Mouse (Mus musculus) MEL (cell line): ENCODE results near the gene Armh1. TPM values are rescaled to one million over a fixed set of nuclear protein-coding genes. Genes with fewer than 3 reads are reported as not detected.

ENCODE experiments used
- DNase-seq: peaks from one replicate; pipeline ENCODE4 v3.0.0; 2011; ENCODE audit warnings: low read depth, low spot score
- H3K27ac ChIP-seq: 2 replicates; pipeline ENCODE4 v1.5.1; 2012; ENCODE audit warnings: low read depth, mild to moderate bottlenecking, control low read depth, low read length, moderate library complexity; ENCODE audit not compliant: control insufficient read depth
- H3K27me3 ChIP-seq, 2 experiments: fragments of 150-350 bp in 1 of 2; sonication (generic) in 1 of 2; 2 replicates each; pipeline ENCODE4 v1.6.1; 2012; ENCODE audit warnings: low read length in 2 of 2, mild to moderate bottlenecking in 2 of 2, improper control_type of control experiment in 1 of 2, moderate library complexity in 1 of 2; ENCODE audit not compliant: insufficient read depth in 2 of 2, control insufficient read depth in 1 of 2
- H3K36me3 ChIP-seq, 2 experiments: 2 replicates each; pipeline ENCODE4 v1.6.1; 2012 to 2014; ENCODE audit warnings: low read length in 2 of 2, improper control_type of control experiment in 1 of 2, inconsistent platforms in 1 of 2, mild to moderate bottlenecking in 1 of 2; ENCODE audit not compliant: insufficient read depth in 2 of 2, control insufficient read depth in 1 of 2
- H3K4me1 ChIP-seq, 2 experiments: fragments of 150-350 bp in 1 of 2; sonication (generic) in 1 of 2; 2 replicates each; pipeline ENCODE4 v1.6.1; 2012; ENCODE audit warnings: low read length in 2 of 2, improper control_type of control experiment in 1 of 2, mild to moderate bottlenecking in 1 of 2; ENCODE audit not compliant: insufficient read depth in 2 of 2, control insufficient read depth in 1 of 2
- H3K4me3 ChIP-seq, 2 experiments: fragments of 150-350 bp in 1 of 2; sonication (generic) in 1 of 2; 2 replicates each; pipeline ENCODE4 v1.5.1; 2012; ENCODE audit warnings: low read depth in 2 of 2, low read length in 2 of 2, mild to moderate bottlenecking in 2 of 2, moderate library complexity in 2 of 2, control low read depth in 1 of 2, improper control_type of control experiment in 1 of 2; ENCODE audit not compliant: control insufficient read depth in 1 of 2, insufficient read depth in 1 of 2
- H3K79me2 ChIP-seq: 2 replicates; pipeline ENCODE4 v1.6.1; 2012; ENCODE audit warnings: mild to moderate bottlenecking, low read length, moderate library complexity; ENCODE audit not compliant: control insufficient read depth, poor library complexity, insufficient read depth
- H3K9ac ChIP-seq: 2 replicates; pipeline ENCODE4 v1.6.1; 2012; ENCODE audit warnings: low read depth, mild to moderate bottlenecking, control low read depth, low read length, moderate library complexity; ENCODE audit not compliant: control insufficient read depth, poor library complexity, severe bottlenecking
- H3K9me3 ChIP-seq: fragments of 150-350 bp; sonication (generic); replicated peaks from 2 replicates; pipeline ENCODE4 v1.6.1; 2012; ENCODE audit warnings: mild to moderate bottlenecking, low read length, improper control_type of control experiment, moderate library complexity; ENCODE audit not compliant: insufficient read depth
- BHLHE40 ChIP-seq: IDR thresholded peaks from 2 replicates; pipeline ENCODE4 v1.6.1; 2012; ENCODE audit warnings: low read depth, mild to moderate bottlenecking, inconsistent platforms, low read length, improper control_type of control experiment, borderline replicate concordance
- CHD1 ChIP-seq: IDR thresholded peaks from 2 replicates; pipeline ENCODE4 v1.6.1; 2012; ENCODE audit warnings: low read depth, mild to moderate bottlenecking, inconsistent platforms, low read length, improper control_type of control experiment
- ELF1 ChIP-seq: IDR thresholded peaks from 2 replicates; pipeline ENCODE4 v1.6.1; 2014; ENCODE audit warnings: low read depth, mild to moderate bottlenecking, inconsistent platforms, low read length, improper control_type of control experiment, moderate library complexity
- JUND ChIP-seq: IDR thresholded peaks from 2 replicates; pipeline ENCODE4 v1.6.1; 2011; ENCODE audit warnings: low read depth, mild to moderate bottlenecking, improper control_type of control experiment, low read length
- MAZ ChIP-seq: IDR thresholded peaks from 2 replicates; pipeline ENCODE4 v1.6.1; 2012; ENCODE audit warnings: low read depth, mild to moderate bottlenecking, inconsistent platforms, low read length, improper control_type of control experiment
- MEF2A ChIP-seq: IDR thresholded peaks from 2 replicates; pipeline ENCODE4 v1.6.1; 2014; ENCODE audit warnings: low read depth, mild to moderate bottlenecking, inconsistent platforms, low read length, improper control_type of control experiment; ENCODE audit not compliant: poor library complexity, insufficient replicate concordance, severe bottlenecking; ENCODE audit errors: extremely low read depth
- NRF1 ChIP-seq: IDR thresholded peaks from 2 replicates; pipeline ENCODE4 v1.6.1; 2014; ENCODE audit warnings: low read depth, mild to moderate bottlenecking, inconsistent platforms, low read length, improper control_type of control experiment, moderate library complexity; ENCODE audit not compliant: poor library complexity, insufficient read depth, severe bottlenecking
- SIN3A ChIP-seq: IDR thresholded peaks from 2 replicates; pipeline ENCODE4 v1.6.1; 2012; ENCODE audit warnings: low read length, improper control_type of control experiment, inconsistent platforms
- SMC3 ChIP-seq: IDR thresholded peaks from 2 replicates; pipeline ENCODE4 v1.6.1; 2011; ENCODE audit warnings: low read depth, low read length, improper control_type of control experiment
- TBP ChIP-seq: IDR thresholded peaks from 2 replicates; pipeline ENCODE4 v1.8.0; 2011; ENCODE audit warnings: low read depth, low read length, improper control_type of control experiment
- UBTF ChIP-seq: IDR thresholded peaks from 2 replicates; pipeline ENCODE4 v1.6.1; 2012; ENCODE audit warnings: low read depth, mild to moderate bottlenecking, inconsistent platforms, low read length, improper control_type of control experiment, moderate library complexity, borderline replicate concordance; ENCODE audit not compliant: insufficient read depth
- USF1 ChIP-seq: IDR thresholded peaks from 2 replicates; pipeline ENCODE4 v1.6.1; 2014; ENCODE audit warnings: low read depth, mild to moderate bottlenecking, inconsistent platforms, low read length, improper control_type of control experiment, moderate library complexity
- USF2 ChIP-seq, 2 experiments: IDR thresholded peaks; 2 replicates each; pipeline ENCODE4 v1.6.1; 2011 to 2012; ENCODE audit warnings: improper control_type of control experiment in 2 of 2, low read length in 2 of 2, borderline replicate concordance in 1 of 2, inconsistent platforms in 1 of 2, low read depth in 1 of 2, mild to moderate bottlenecking in 1 of 2; ENCODE audit not compliant: insufficient read depth in 1 of 2
- ZMIZ1 ChIP-seq: IDR thresholded peaks from 2 replicates; pipeline ENCODE4 v1.6.1; 2012; ENCODE audit warnings: low read depth, mild to moderate bottlenecking, inconsistent platforms, low read length, improper control_type of control experiment, moderate library complexity
- polyA plus RNA-seq, 2 experiments: library from polyadenylated mRNA; stranded (reverse) in 1 of 2; unstranded in 1 of 2; fragments of >175 nt in 1 of 2; fragments of >200 nt in 1 of 2; gene quantifications; 2 replicates each; pipeline versions ENCODE4 v1.2.1 to v1.2.4; 2012; ENCODE audit warnings: low replicate concordance in 2 of 2, low read depth in 1 of 2; ENCODE audit not compliant: insufficient read length in 2 of 2, insufficient read depth in 1 of 2, missing spikeins in 1 of 2
- total RNA-seq: library from RNA; depleted of rRNA; stranded (reverse); fragments of 300-350 nt; gene quantifications from 2 replicates; pipeline ENCODE4 v1.2.3, GENCODE M21; 2012

Gene Armh1
- total and polyA plus RNA-seq, 3 experiments: not detected

DNA sequence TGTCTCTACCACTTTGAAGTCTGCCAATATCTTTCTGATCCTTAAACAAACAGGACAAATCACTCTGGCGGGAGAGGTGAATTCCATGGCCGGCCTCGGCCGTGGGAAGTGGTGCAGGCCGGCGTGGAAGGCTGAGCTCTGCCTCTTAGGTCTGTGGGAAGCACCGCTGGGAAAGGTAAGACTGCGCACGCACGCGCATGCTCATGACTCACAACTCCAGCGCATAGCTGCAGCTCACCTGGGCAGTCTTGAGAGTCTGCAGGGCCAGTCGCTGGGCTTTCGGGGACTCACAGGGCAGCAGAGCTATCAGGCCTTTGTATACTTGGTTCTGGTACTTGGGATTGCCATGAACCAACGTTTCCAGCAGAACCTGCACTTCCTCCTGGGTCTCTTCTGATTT, 22.3 kb downstream of the Armh1 start:
- Histone ChIP-seq H3K79me2 (no peaks in the 10 kb centered on the region), H3K9me3 (no peaks in the 10 kb centered on the region), H3K27ac (no peak overlapping the region), H3K4me1 (no peaks in the 10 kb centered on the region), H3K9ac (no peak overlapping the region), H3K36me3 (no peaks in the 10 kb centered on the region), H3K4me3 (no peak overlapping the region), H3K27me3 (peaks cover 9 to 10% of the 10 kb centered on the region in 2 experiments; a peak in 3 of 4 replicates)
- DNase-seq: no peak
- TF ChIP-seq SIN3A: no peak
- TF ChIP-seq UBTF: no peak
- no peak for TF ChIP-seq USF1
- no peak for TF ChIP-seq CHD1
- TF ChIP-seq NRF1: no peak
- no peak for TF ChIP-seq MAZ
- no peak for TF ChIP-seq ZMIZ1
- TF ChIP-seq USF2 (IDR thresholded peaks at IDR 0.05; ENCODE audit: borderline replicate concordance in 1 of 2, insufficient read depth in 1 of 2, low read depth in 1 of 2, low read length in 2 of 2): no peak
- TF ChIP-seq JUND: no peak
- TF ChIP-seq BHLHE40: no peak
- no peak for TF ChIP-seq ELF1

DNA sequence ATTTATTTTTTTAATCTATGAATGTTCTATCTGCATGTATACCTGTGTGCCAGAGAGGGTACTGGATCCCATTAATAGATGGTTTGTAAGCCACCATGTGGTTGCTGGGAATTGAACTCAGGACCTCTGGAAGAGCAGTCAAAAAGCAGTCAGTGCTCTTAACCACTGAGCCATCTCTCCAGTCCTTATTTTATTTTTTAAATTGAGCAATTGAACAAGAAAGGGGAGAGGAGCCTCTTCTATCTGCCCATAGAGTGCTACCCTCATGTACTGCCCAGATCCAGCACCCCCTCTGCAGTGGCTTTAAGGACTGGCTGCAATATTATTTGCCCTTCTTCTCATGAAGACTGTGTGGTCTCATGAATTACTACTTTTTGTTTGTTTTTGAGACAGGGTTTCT, 26.7 kb downstream of the Armh1 start:
- H3K27ac ChIP-seq: no peak overlapping the region
- no peak overlapping the region for H3K9ac ChIP-seq
- peaks cover 0 to 7% of the 10 kb centered on the region in 2 experiments; a peak in 2 of 4 replicates for H3K36me3 ChIP-seq
- H3K9me3 ChIP-seq: no peaks in the 10 kb centered on the region
- DNase-seq: no peak
- H3K27me3 ChIP-seq: peaks cover 2 to 7% of the 10 kb centered on the region in 2 experiments; a peak in 3 of 4 replicates
- no peak overlapping the region for H3K4me3 ChIP-seq
- no peaks in the 10 kb centered on the region for H3K79me2 ChIP-seq
- peaks cover 4 to 9% of the 10 kb centered on the region in 2 experiments; a peak in 3 of 4 replicates for H3K4me1 ChIP-seq
- TF ChIP-seq USF2 (IDR thresholded peaks at IDR 0.05; ENCODE audit: borderline replicate concordance in 1 of 2, insufficient read depth in 1 of 2, low read depth in 1 of 2, low read length in 2 of 2) (no peak), TBP (peak; percentile 92)

DNA sequence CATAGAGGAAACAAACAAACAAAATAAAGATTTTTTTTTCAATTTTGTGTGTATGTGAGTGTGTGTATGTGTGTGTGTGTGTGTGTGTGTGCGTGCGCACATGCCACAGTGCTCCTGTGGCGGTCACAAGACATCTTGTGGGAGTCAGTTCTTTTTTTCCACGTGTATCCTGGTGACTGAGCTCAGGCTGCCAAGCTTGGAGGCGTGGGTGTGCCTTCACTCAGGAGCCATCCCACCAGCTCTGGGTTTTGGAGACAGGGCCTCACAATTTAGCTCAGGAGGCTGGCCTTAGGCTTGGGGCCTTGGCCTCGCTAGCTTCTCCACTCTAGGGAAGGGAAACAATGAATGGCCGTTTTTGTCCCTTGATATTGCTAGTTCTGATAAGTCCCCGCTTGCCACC, 27.8 kb downstream of the Armh1 start:
- H3K79me2 ChIP-seq: no peaks in the 10 kb centered on the region
- H3K4me1 ChIP-seq: peaks cover 5 to 12% of the 10 kb centered on the region in 2 experiments; a peak in 3 of 4 replicates
- DNase-seq: no peak
- H3K27me3 ChIP-seq: peaks cover 2 to 7% of the 10 kb centered on the region in 2 experiments; a peak in 3 of 4 replicates
- no peak overlapping the region for H3K27ac ChIP-seq
- H3K9ac ChIP-seq: no peak overlapping the region
- no peaks in the 10 kb centered on the region for H3K9me3 ChIP-seq
- H3K4me3 ChIP-seq: no peak overlapping the region
- TF ChIP-seq ZMIZ1: no peak
- TF ChIP-seq MEF2A: no peak
- TF ChIP-seq SMC3: no peak
- TF ChIP-seq, all 39 proteins: peak for 0
- peaks cover 0 to 8% of the 10 kb centered on the region in 2 experiments; a peak in 2 of 4 replicates for H3K36me3 ChIP-seq
